Mouse (Mus musculus) midbrain, embryonic 11.5 days (tissue): Measurements from ENCODE around the gene Nrxn2. TPM values are rescaled to one million over a fixed set of nuclear protein-coding genes. Genes with fewer than 3 reads are reported as not detected.
A peak's percentile ranks its signal among the peaks of the same experiment; 100 is the strongest.

Experiments used
- ATAC-seq: fragments of 200-750 bp; cut with Nextera tagmentation; 2 replicates; pipeline ENCODE4 v1.8.0; 2017; ENCODE audit warnings: moderate TSS enrichment, moderate library complexity; ENCODE audit not compliant: low FRiP score
- DNase-seq: peaks from one replicate; pipeline ENCODE4 v3.0.0; 2015; ENCODE audit warnings: low spot score; ENCODE audit errors: missing footprints
- H3K27ac ChIP-seq: fragments of 300-500 bp; sonication (generic); 2 replicates; pipeline ENCODE4 v1.5.1; 2014; ENCODE audit warnings: low read depth, low read length
- H3K27me3 ChIP-seq: fragments of 300-500 bp; sonication (generic); 2 replicates; pipeline ENCODE4 v1.6.1; 2014; ENCODE audit warnings: mild to moderate bottlenecking, low read length, moderate library complexity, mixed read lengths; ENCODE audit not compliant: control insufficient read depth, insufficient read depth
- H3K36me3 ChIP-seq: fragments of 300-500 bp; sonication (generic); 2 replicates; pipeline ENCODE4 v1.6.1; 2014; ENCODE audit warnings: mild to moderate bottlenecking, low read length, moderate library complexity, mixed read lengths; ENCODE audit not compliant: control insufficient read depth, insufficient read depth
- H3K4me1 ChIP-seq: fragments of 300-500 bp; sonication (generic); 2 replicates; pipeline ENCODE4 v1.6.1; 2014; ENCODE audit warnings: low read length; ENCODE audit not compliant: control insufficient read depth, insufficient read depth
- H3K4me2 ChIP-seq: fragments of 300-500 bp; sonication (generic); 2 replicates; pipeline ENCODE4 v1.6.1; 2014; ENCODE audit warnings: mild to moderate bottlenecking, moderate library complexity
- H3K4me3 ChIP-seq: fragments of 300-500 bp; sonication (generic); 2 replicates; pipeline ENCODE4 v1.5.1; 2014; ENCODE audit warnings: low read depth, low read length
- H3K9ac ChIP-seq: fragments of 300-500 bp; sonication (generic); 2 replicates; pipeline ENCODE4 v1.6.1; 2014; ENCODE audit warnings: low read length
- H3K9me3 ChIP-seq: fragments of 300-500 bp; sonication (generic); 2 replicates; pipeline ENCODE4 v1.6.1; 2016; ENCODE audit warnings: low read length; ENCODE audit not compliant: control insufficient read depth
- WGBS: fragments of 180-500 bp; shearing (Covaris S2); extraction: QIAGEN DNeasy Blood & Tissue Kit; methylation state at CpG from one replicate; pipeline ENCODE4 v1.1.7; 2014; 5-methylcytosine and 5-hydroxymethylcytosine counted together
- polyA plus RNA-seq: library from polyadenylated mRNA; unstranded; fragments of >200 nt; fragmentation: Nextera tagmentation; extraction: Ambion mirVana; gene quantifications from 2 replicates; pipeline ENCODE4 v1.2.1, GENCODE M21; 2014

Nrxn2 gene
- polyA plus RNA-seq, 1 experiment from 2014 or later, result 9.5 TPM

GRCm38 (mm10) chr19:6407816-6408510 is 10.6 kb upstream of the Nrxn2 start:
- Histone ChIP-seq H3K9me3 (no peaks in the 10 kb centered on the region), H3K9ac (no peak overlapping the region), H3K27ac (no peak overlapping the region), H3K4me2 (no peak overlapping the region), H3K27me3 (peaks cover 3% of the 10 kb centered on the region; the same call in 1 of the 2 replicates), H3K36me3 (no peaks in the 10 kb centered on the region), H3K4me1 (peaks cover 2% of the 10 kb centered on the region; the same call in 1 of the 2 replicates), H3K4me3 (no peak overlapping the region)
- ATAC-seq (no peak), DNase-seq (no peak)
- 47% methylated on average over 16 of the region's 16 CpGs for WGBS

GRCm38 (mm10) chr19:6408749-6409148 is 9.8 kb upstream of the Nrxn2 start:
- ATAC-seq (no peak), DNase-seq (no peak)
- H3K9me3 ChIP-seq, result no peaks in the 10 kb centered on the region
- 77% methylated on average over 8 of the region's 8 CpGs for WGBS
- H3K27ac ChIP-seq, result no peak overlapping the region
- H3K4me2 ChIP-seq, result no peak overlapping the region
- no peaks in the 10 kb centered on the region for H3K27me3 ChIP-seq
- H3K4me3 ChIP-seq, result no peak overlapping the region
- H3K4me1 ChIP-seq, result no peaks in the 10 kb centered on the region
- no peak overlapping the region for H3K9ac ChIP-seq
- no peaks in the 10 kb centered on the region for H3K36me3 ChIP-seq

GRCm38 (mm10) chr19:6409176-6409575 is 9.4 kb upstream of the Nrxn2 start:
- H3K36me3 ChIP-seq, result no peaks in the 10 kb centered on the region
- H3K27ac ChIP-seq, result no peak overlapping the region
- WGBS, result 85% methylated on average over 5 of the region's 5 CpGs
- no peak for DNase-seq
- no peak overlapping the region for H3K9ac ChIP-seq
- ATAC-seq, result no peak
- no peaks in the 10 kb centered on the region for H3K4me1 ChIP-seq
- no peak overlapping the region for H3K4me3 ChIP-seq
- H3K4me2 ChIP-seq, result no peak overlapping the region
- H3K9me3 ChIP-seq, result no peaks in the 10 kb centered on the region
- no peaks in the 10 kb centered on the region for H3K27me3 ChIP-seq

- Histone ChIP-seq H3K9me3 (no peaks in the 10 kb centered on the region), H3K36me3 (no peaks in the 10 kb centered on the region), H3K27ac (no peak overlapping the region), H3K4me3 (no peak overlapping the region), H3K4me2 (no peak overlapping the region), H3K9ac (no peak overlapping the region), H3K4me1 (0 out of 2 replicates have a peak, but pooled peaks cover 3% of the 10 kb centered on the region), H3K27me3 (no peaks in the 10 kb centered on the region)
- ATAC-seq, result no peak
- 87% methylated on average over 5 of the region's 5 CpGs for whole genome bisulfite sequencing
- no peak for DNase-seq
Measured at GRCm38 (mm10) chr19:6409936-6410335, 8.6 kb upstream of the Nrxn2 start.

- no peak overlapping the region for H3K4me3 ChIP-seq
- H3K36me3 ChIP-seq, result no peaks in the 10 kb centered on the region
- no peak overlapping the region for H3K27ac ChIP-seq
- no peaks in the 10 kb centered on the region for H3K9me3 ChIP-seq
- no peaks in the 10 kb centered on the region for H3K27me3 ChIP-seq
- H3K9ac ChIP-seq, result no peak overlapping the region
- ATAC-seq (no peak), DNase-seq (no peak)
- H3K4me2 ChIP-seq, result no peak overlapping the region
- 64% methylated on average over 14 of the region's 14 CpGs for WGBS
- peaks cover 31% of the 10 kb centered on the region for H3K4me1 ChIP-seq
Measured at GRCm38 (mm10) chr19:6412798-6413197, 5.7 kb upstream of the Nrxn2 start.

GRCm38 (mm10) chr19:6415454-6415853 is 3.1 kb upstream of the Nrxn2 start:
- ATAC-seq, result no peak
- H3K4me3 ChIP-seq, result no peak overlapping the region
- no peaks in the 10 kb centered on the region for H3K36me3 ChIP-seq
- peak overlapping the region; percentile 35; the same call in 1 of the 2 replicates for H3K9ac ChIP-seq
- H3K4me2 ChIP-seq, result peak overlapping the region; percentile 24; the same call in 1 of the 2 replicates
- no peaks in the 10 kb centered on the region for H3K9me3 ChIP-seq
- DNase-seq, result peak; percentile 90
- peaks cover 11% of the 10 kb centered on the region for H3K27me3 ChIP-seq
- peak overlapping the region; percentile 25 for H3K27ac ChIP-seq
- H3K4me1 ChIP-seq, result peaks cover 43% of the 10 kb centered on the region
- WGBS, result 33% methylated on average over 6 of the region's 6 CpGs

- peaks cover 47% of the 10 kb centered on the region for H3K4me1 ChIP-seq
- no peaks in the 10 kb centered on the region for H3K9me3 ChIP-seq
- H3K9ac ChIP-seq, result peak overlapping the region; percentile 24; the same call in 1 of the 2 replicates
- H3K36me3 ChIP-seq, result no peaks in the 10 kb centered on the region
- H3K4me3 ChIP-seq, result no peak overlapping the region
- H3K27me3 ChIP-seq, result peaks cover 17% of the 10 kb centered on the region
- DNase-seq, result peak; percentile 93
- peak overlapping the region; percentile 24 for H3K4me2 ChIP-seq
- peak overlapping the region; percentile 48 for H3K27ac ChIP-seq
- ATAC-seq, result peak; percentile 72
- 2% methylated on average over 9 of the region's 9 CpGs for WGBS
Measured at GRCm38 (mm10) chr19:6416124-6416770, 2.3 kb upstream of the Nrxn2 start.

GRCm38 (mm10) chr19:6416894-6417761 is 1.4 kb upstream of the Nrxn2 start:
- H3K4me3 ChIP-seq, result no peak overlapping the region
- H3K36me3 ChIP-seq, result no peaks in the 10 kb centered on the region
- H3K9me3 ChIP-seq, result no peaks in the 10 kb centered on the region
- 65% methylated on average over 12 of the region's 12 CpGs for WGBS
- H3K27ac ChIP-seq, result peak overlapping the region; percentile 48; the same call in 1 of the 2 replicates
- peaks cover 17% of the 10 kb centered on the region for H3K27me3 ChIP-seq
- H3K9ac ChIP-seq, result peak overlapping the region; percentile 24; the same call in 1 of the 2 replicates
- ATAC-seq (no peak), DNase-seq (peak; percentile 77)
- H3K4me2 ChIP-seq, result no peak overlapping the region
- peaks cover 47% of the 10 kb centered on the region for H3K4me1 ChIP-seq
